ENCODE assay signal across 32 mouse cellular contexts in the genomic region with DNA sequence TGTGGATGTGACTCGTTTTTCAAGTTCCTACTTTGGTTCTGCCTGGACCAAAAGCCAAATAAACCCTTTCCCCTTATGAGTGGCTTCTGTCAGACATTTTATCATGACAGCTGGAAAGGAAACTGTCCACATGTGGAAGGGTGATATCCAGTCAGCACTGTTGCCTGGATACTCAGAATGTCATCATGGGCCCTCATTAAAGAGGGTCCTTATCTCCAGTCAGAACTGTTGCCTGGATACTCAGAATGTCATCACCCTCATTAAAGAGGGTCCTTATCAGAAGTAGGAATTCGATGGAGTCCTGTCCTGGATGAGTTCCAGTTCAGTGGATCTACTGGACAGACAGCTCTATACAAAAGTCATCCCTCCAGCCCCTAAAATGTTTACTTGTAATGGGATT. TPM values are rescaled to one million over a fixed set of nuclear protein-coding genes. Genes with fewer than 3 reads are reported as not detected.
A peak's percentile ranks its signal among the peaks of the same experiment; 100 is the strongest.
DNase-seq lines count a peak whose midpoint lies in the region; ATAC-seq and TF ChIP-seq lines count a peak whose summit lies in the region.
"Had no signal": no experiment of that assay in that cellular context is flagged by ENCODE, and none has a peak within 500 bp of the region (broad histone marks: within the 10 kb centered on the region; RNA-seq: fewer than 3 reads in every experiment).

No protein-coding gene starts in this region.

- intact Hi-C loops in heart, postnatal 25 days (cut with DNase I): no loop called here

- peaks cover 4% of the 10 kb centered on the region; the same call in 1 of the 2 replicates for H3K4me1 ChIP-seq in heart, embryonic 12.5 days (replicated peaks)
- 0 out of 2 replicates have a peak, but pooled peaks cover 2% of the 10 kb centered on the region for H3K4me1 ChIP-seq in heart, embryonic 15.5 days (replicated peaks)
- no peaks in the 10 kb centered on the region for H3K4me1 ChIP-seq in lung, embryonic 14.5 days (ENCODE audit: insufficient read depth)
- H3K4me1 ChIP-seq in lung, postnatal 0 days (ENCODE audit: insufficient read depth, low read depth, low read length): no peaks in the 10 kb centered on the region
- H3K4me1 ChIP-seq: embryonic facial prominence, embryonic 13.5 days; embryonic facial prominence, embryonic 15.5 days; forebrain, embryonic 10.5 days; forebrain, embryonic 12.5 days had no signal

- H3K27me3 ChIP-seq in heart, embryonic 12.5 days (replicated peaks): 0 out of 2 replicates have a peak, but pooled peaks cover 9% of the 10 kb centered on the region
- no peaks in the 10 kb centered on the region for H3K27me3 ChIP-seq in heart, embryonic 15.5 days
- no peaks in the 10 kb centered on the region for H3K27me3 ChIP-seq in lung, embryonic 14.5 days (ENCODE audit: insufficient read depth, low read length)
- no peaks in the 10 kb centered on the region for H3K27me3 ChIP-seq in lung, postnatal 0 days (replicated peaks; ENCODE audit: insufficient read depth, low read length)
- H3K27me3 ChIP-seq: embryonic facial prominence, embryonic 13.5 days; embryonic facial prominence, embryonic 15.5 days had no signal

- no peak overlapping the region for H3K9ac ChIP-seq in heart, embryonic 12.5 days
- H3K9ac ChIP-seq in heart, embryonic 15.5 days: no peak overlapping the region
- H3K9ac ChIP-seq in lung, embryonic 14.5 days: no peak overlapping the region
- no peak overlapping the region for H3K9ac ChIP-seq in lung, postnatal 0 days (replicated peaks; ENCODE audit: low read depth)
- H3K9ac ChIP-seq: embryonic facial prominence, embryonic 13.5 days; embryonic facial prominence, embryonic 15.5 days; forebrain, embryonic 12.5 days had no signal

- DNase-seq in heart, adult 11 months: peak; percentile 11
- DNase-seq in heart, postnatal 25 days (ENCODE audit: low spot score): no peak
- no peak for DNase-seq in heart, adult 8-10 months (ENCODE audit: low spot score)
- DNase-seq in heart, adult 9 months (ENCODE audit: low spot score in 2 of 2): no peak
- peak; percentile 2 for DNase-seq in lung, embryonic 14.5 days
- no peak for DNase-seq in lung, postnatal 0 days (ENCODE audit: low spot score)
- DNase-seq: adrenal gland, adult 2 months; adrenal gland, postnatal 10 days; adrenal gland, postnatal 25 days; cerebellum, adult 11 months; cerebellum, adult 18-20 months; cerebellum, adult 8-10 months; cerebellum, adult 9-11 months; cerebellum, postnatal 14 days; cerebellum, postnatal 36 days; embryo, embryonic 11 days had no signal

- H3K4me2 ChIP-seq in heart, embryonic 12.5 days: no peak overlapping the region
- H3K4me2 ChIP-seq in heart, embryonic 15.5 days: no peak overlapping the region
- no peak overlapping the region for H3K4me2 ChIP-seq in lung, embryonic 14.5 days
- H3K4me2 ChIP-seq in lung, postnatal 0 days (replicated peaks; ENCODE audit: low read depth, low read length): no peak overlapping the region
- H3K4me2 ChIP-seq: embryonic facial prominence, embryonic 13.5 days; embryonic facial prominence, embryonic 15.5 days; forebrain, embryonic 12.5 days had no signal

- no peak for TF ChIP-seq CTCF in lung, embryonic 14.5 days (IDR thresholded peaks at IDR 0.05; ENCODE audit: low read depth)
- TF ChIP-seq CTCF in lung, postnatal 0 days (IDR thresholded peaks at IDR 0.05): no peak

- H3K4me3 ChIP-seq in heart, embryonic 12.5 days: no peak overlapping the region
- no peak overlapping the region for H3K4me3 ChIP-seq in heart, embryonic 15.5 days
- H3K4me3 ChIP-seq in lung, embryonic 14.5 days (ENCODE audit: low read depth, low read length): no peak overlapping the region
- H3K4me3 ChIP-seq in lung, postnatal 0 days (ENCODE audit: low read depth, low read length): no peak overlapping the region
- H3K4me3 ChIP-seq: embryonic facial prominence, embryonic 13.5 days; embryonic facial prominence, embryonic 15.5 days; erythroblast, embryonic 14.5 days; forebrain, embryonic 10.5 days; forebrain, embryonic 12.5 days had no signal

- ATAC-seq in heart, embryonic 12.5 days (ENCODE audit: insufficient number of reproducible peaks, low FRiP score): peak; percentile 71
- ATAC-seq in heart, embryonic 15.5 days (replicated peaks; ENCODE audit: insufficient number of reproducible peaks, insufficient read depth, low FRiP score, low read depth): peak; percentile 58; the same call in 1 of the 2 replicates
- ATAC-seq in lung, embryonic 14.5 days (ENCODE audit: insufficient read depth): peak; percentile 38; the same call in 1 of the 2 replicates
- ATAC-seq in lung, postnatal 0 days: no peak
- ATAC-seq: forebrain, embryonic 14.5 days; forebrain, embryonic 16.5 days had no signal

- no peak for TF ChIP-seq EP300 in lung, postnatal 0 days (IDR thresholded peaks at IDR 0.05)

- no peak overlapping the region for H3K27ac ChIP-seq in heart, embryonic 12.5 days (ENCODE audit: poor library complexity, severe bottlenecking)
- no peak overlapping the region for H3K27ac ChIP-seq in heart, embryonic 15.5 days
- no peak overlapping the region for H3K27ac ChIP-seq in lung, embryonic 14.5 days (ENCODE audit: low read depth)
- no peak overlapping the region for H3K27ac ChIP-seq in lung, postnatal 0 days (ENCODE audit: low read length)
- H3K27ac ChIP-seq: embryonic facial prominence, embryonic 13.5 days; embryonic facial prominence, embryonic 15.5 days; forebrain, embryonic 10.5 days; forebrain, embryonic 12.5 days had no signal

- H3K9me3 ChIP-seq in heart, embryonic 12.5 days (replicated peaks): peaks cover 8% of the 10 kb centered on the region; the same call in 1 of the 2 replicates
- H3K9me3 ChIP-seq in heart, embryonic 15.5 days (replicated peaks): no peaks in the 10 kb centered on the region
- no peaks in the 10 kb centered on the region for H3K9me3 ChIP-seq in lung, embryonic 14.5 days (ENCODE audit: low read depth, low read length)
- H3K9me3 ChIP-seq in lung, postnatal 0 days (ENCODE audit: low read length): no peaks in the 10 kb centered on the region
- H3K9me3 ChIP-seq: embryonic facial prominence, embryonic 13.5 days; embryonic facial prominence, embryonic 15.5 days; forebrain, embryonic 12.5 days had no signal

- 1% methylated on average over 2 of the region's 2 CpGs for WGBS in heart, embryonic 12.5 days
- WGBS in heart, embryonic 15.5 days: 9% methylated on average over 2 of the region's 2 CpGs
- WGBS in lung, embryonic 14.5 days: 9% methylated on average over 2 of the region's 2 CpGs
- WGBS in lung, postnatal 0 days: 7% methylated on average over 2 of the region's 2 CpGs

- no peaks in the 10 kb centered on the region for H3K36me3 ChIP-seq in heart, embryonic 12.5 days
- H3K36me3 ChIP-seq in heart, embryonic 15.5 days: no peaks in the 10 kb centered on the region
- H3K36me3 ChIP-seq in lung, embryonic 14.5 days (ENCODE audit: insufficient read depth): no peaks in the 10 kb centered on the region
- H3K36me3 ChIP-seq in lung, postnatal 0 days (ENCODE audit: insufficient read depth, low read length): no peaks in the 10 kb centered on the region
- H3K36me3 ChIP-seq: embryonic facial prominence, embryonic 13.5 days; embryonic facial prominence, embryonic 15.5 days; forebrain, embryonic 10.5 days; forebrain, embryonic 12.5 days had no signal

RNA-seq across cellular contexts. Expression of a gene that starts 29.7 kb away (rescaled TPM):
- under 1 TPM in 1 of 2 experiments, not detected in 1; 0.11 TPM for total RNA-seq in heart, postnatal 25 days (2021)
- not detected in 2 replicates for polyA plus RNA-seq in heart, embryonic 12.5 days (2016; fragmentation: Nextera tagmentation; extraction: Ambion mirVana)
- not detected for total RNA-seq in heart, adult 8-10 months (2022)
- not detected in 2 replicates for polyA plus RNA-seq in heart, embryonic 15.5 days (2015; fragmentation: Nextera tagmentation; extraction: Ambion mirVana)
- polyA plus RNA-seq in lung, embryonic 14.5 days (2014; fragmentation: Nextera tagmentation; extraction: Ambion mirVana): not detected in 2 replicates
- 0.07 and 0.10 TPM in 2 replicates for polyA plus RNA-seq in lung, postnatal 0 days (2015; fragmentation: Nextera tagmentation; extraction: Ambion mirVana)
- total RNA-seq: common myeloid progenitor, adult 5-6 weeks; ES-E14; MEL had no signal
- polyA plus RNA-seq: C2C12; embryonic facial prominence, embryonic 11.5 days; erythroblast, embryonic 14.5 days; forebrain, embryonic 10.5 days had no signal

RNA-seq across cellular contexts. Expression of a gene that starts 59.9 kb away (rescaled TPM):
- not detected for total RNA-seq in heart, postnatal 25 days (2021)
- polyA plus RNA-seq in heart, embryonic 12.5 days (2016; fragmentation: Nextera tagmentation; extraction: Ambion mirVana): 0.13 TPM in 1 of 2 replicates, not detected in the other
- total RNA-seq in heart, adult 8-10 months (2022): not detected
- 0.10 TPM in 2 replicates for polyA plus RNA-seq in heart, embryonic 15.5 days (2015; fragmentation: Nextera tagmentation; extraction: Ambion mirVana)
- polyA plus RNA-seq in lung, embryonic 14.5 days (2014; fragmentation: Nextera tagmentation; extraction: Ambion mirVana): 0.26 and 0.34 TPM in 2 replicates
- 0.07 and 0.11 TPM in 2 replicates for polyA plus RNA-seq in lung, postnatal 0 days (2015; fragmentation: Nextera tagmentation; extraction: Ambion mirVana)
- total RNA-seq: adrenal gland, adult 2 months; adrenal gland, postnatal 10 days; adrenal gland, postnatal 25 days; adrenal gland, postnatal 4 days; common myeloid progenitor, adult 5-6 weeks; MEL had no signal
- polyA plus RNA-seq: adrenal gland, adult 2 months; brain, embryonic 14.5 days; erythroblast, embryonic 14.5 days had no signal

Comparison
In these comparisons a context has a peak if more than half of its experiments do, and no peak if none do; other contexts are left out.
1. DNase-seq: peak in heart, adult 11 months (single experiment) and lung, embryonic 14.5 days (single experiment); none in heart, postnatal 25 days (single experiment), heart, adult 8-10 months (single experiment), heart, adult 9 months (0 of 2) and lung, postnatal 0 days (single experiment).